Mouse (Mus musculus) MEL (cell line): ENCODE results near the gene Oxld1. TPM values are rescaled to one million over a fixed set of nuclear protein-coding genes. Genes with fewer than 3 reads are reported as not detected.

Source experiments
- DNase-seq: peaks from one replicate; pipeline ENCODE4 v3.0.0; 2011; ENCODE audit warnings: low read depth, low spot score
- H3K27ac ChIP-seq: 2 replicates; pipeline ENCODE4 v1.5.1; 2012; ENCODE audit warnings: low read depth, mild to moderate bottlenecking, control low read depth, low read length, moderate library complexity; ENCODE audit not compliant: control insufficient read depth
- H3K27me3 ChIP-seq, 2 experiments: fragments of 150-350 bp in 1 of 2; sonication (generic) in 1 of 2; 2 replicates each; pipeline ENCODE4 v1.6.1; 2012; ENCODE audit warnings: low read length in 2 of 2, mild to moderate bottlenecking in 2 of 2, improper control_type of control experiment in 1 of 2, moderate library complexity in 1 of 2; ENCODE audit not compliant: insufficient read depth in 2 of 2, control insufficient read depth in 1 of 2
- H3K36me3 ChIP-seq, 2 experiments: 2 replicates each; pipeline ENCODE4 v1.6.1; 2012 to 2014; ENCODE audit warnings: low read length in 2 of 2, improper control_type of control experiment in 1 of 2, inconsistent platforms in 1 of 2, mild to moderate bottlenecking in 1 of 2; ENCODE audit not compliant: insufficient read depth in 2 of 2, control insufficient read depth in 1 of 2
- H3K4me1 ChIP-seq, 2 experiments: fragments of 150-350 bp in 1 of 2; sonication (generic) in 1 of 2; 2 replicates each; pipeline ENCODE4 v1.6.1; 2012; ENCODE audit warnings: low read length in 2 of 2, improper control_type of control experiment in 1 of 2, mild to moderate bottlenecking in 1 of 2; ENCODE audit not compliant: insufficient read depth in 2 of 2, control insufficient read depth in 1 of 2
- H3K4me3 ChIP-seq, 2 experiments: fragments of 150-350 bp in 1 of 2; sonication (generic) in 1 of 2; 2 replicates each; pipeline ENCODE4 v1.5.1; 2012; ENCODE audit warnings: low read depth in 2 of 2, low read length in 2 of 2, mild to moderate bottlenecking in 2 of 2, moderate library complexity in 2 of 2, control low read depth in 1 of 2, improper control_type of control experiment in 1 of 2; ENCODE audit not compliant: control insufficient read depth in 1 of 2, insufficient read depth in 1 of 2
- H3K79me2 ChIP-seq: 2 replicates; pipeline ENCODE4 v1.6.1; 2012; ENCODE audit warnings: mild to moderate bottlenecking, low read length, moderate library complexity; ENCODE audit not compliant: control insufficient read depth, poor library complexity, insufficient read depth
- H3K9ac ChIP-seq: 2 replicates; pipeline ENCODE4 v1.6.1; 2012; ENCODE audit warnings: low read depth, mild to moderate bottlenecking, control low read depth, low read length, moderate library complexity; ENCODE audit not compliant: control insufficient read depth, poor library complexity, severe bottlenecking
- H3K9me3 ChIP-seq: fragments of 150-350 bp; sonication (generic); replicated peaks from 2 replicates; pipeline ENCODE4 v1.6.1; 2012; ENCODE audit warnings: mild to moderate bottlenecking, low read length, improper control_type of control experiment, moderate library complexity; ENCODE audit not compliant: insufficient read depth
- CHD1 ChIP-seq: IDR thresholded peaks from 2 replicates; pipeline ENCODE4 v1.6.1; 2012; ENCODE audit warnings: low read depth, mild to moderate bottlenecking, inconsistent platforms, low read length, improper control_type of control experiment
- CTCF ChIP-seq, 3 experiments: IDR thresholded peaks in 2 of 3; conservative IDR thresholded peaks in 1 of 3; 2 replicates each; pipeline ENCODE4 v1.5.1; 2011 to 2012; ENCODE audit warnings: low read length in 3 of 3, low read depth in 2 of 3, mild to moderate bottlenecking in 2 of 3, improper control_type of control experiment in 1 of 3, inconsistent platforms in 1 of 3, mixed read lengths in 1 of 3, moderate library complexity in 1 of 3; ENCODE audit not compliant: control insufficient read depth in 1 of 3, insufficient read depth in 1 of 3, poor library complexity in 1 of 3, severe bottlenecking in 1 of 3
- E2F4 ChIP-seq: IDR thresholded peaks from 2 replicates; pipeline ENCODE4 v1.6.1; 2011; ENCODE audit warnings: low read depth, low read length, improper control_type of control experiment, borderline replicate concordance
- ELF1 ChIP-seq: IDR thresholded peaks from 2 replicates; pipeline ENCODE4 v1.6.1; 2014; ENCODE audit warnings: low read depth, mild to moderate bottlenecking, inconsistent platforms, low read length, improper control_type of control experiment, moderate library complexity
- ETS1 ChIP-seq: IDR thresholded peaks from 2 replicates; pipeline ENCODE4 v1.6.1; 2012; ENCODE audit warnings: low read depth, mild to moderate bottlenecking, inconsistent platforms, low read length, improper control_type of control experiment, moderate library complexity
- GABPA ChIP-seq: IDR thresholded peaks from 2 replicates; pipeline ENCODE4 v1.6.1; 2012; ENCODE audit warnings: low read depth, mild to moderate bottlenecking, inconsistent platforms, low read length, improper control_type of control experiment, moderate library complexity
- GATA1 ChIP-seq: IDR thresholded peaks from 2 replicates; pipeline ENCODE4 v1.6.1; 2011; ENCODE audit warnings: low read depth, low read length, improper control_type of control experiment
- JUND ChIP-seq: IDR thresholded peaks from 2 replicates; pipeline ENCODE4 v1.6.1; 2011; ENCODE audit warnings: low read depth, mild to moderate bottlenecking, improper control_type of control experiment, low read length
- KAT2A ChIP-seq: conservative IDR thresholded peaks from 2 replicates; pipeline ENCODE4 v1.6.1; 2012; ENCODE audit warnings: low read depth, low read length, improper control_type of control experiment, inconsistent platforms
- MAFK ChIP-seq: IDR thresholded peaks from 2 replicates; pipeline ENCODE4 v1.6.1; 2011; ENCODE audit warnings: low read depth, mild to moderate bottlenecking, low read length, improper control_type of control experiment, borderline replicate concordance
- MAX ChIP-seq: IDR thresholded peaks from 2 replicates; pipeline ENCODE4 v1.6.1; 2011; ENCODE audit warnings: low read length, improper control_type of control experiment
- MYB ChIP-seq: IDR thresholded peaks from 2 replicates; pipeline ENCODE4 v1.6.1; 2011; ENCODE audit warnings: mild to moderate bottlenecking, low read depth, low read length, improper control_type of control experiment
- MYC ChIP-seq: IDR thresholded peaks from 2 replicates; pipeline ENCODE4 v1.6.1; 2011; ENCODE audit warnings: low read depth, mild to moderate bottlenecking, low read length, improper control_type of control experiment, moderate library complexity
- SIN3A ChIP-seq: IDR thresholded peaks from 2 replicates; pipeline ENCODE4 v1.6.1; 2012; ENCODE audit warnings: low read length, improper control_type of control experiment, inconsistent platforms
- SMC3 ChIP-seq: IDR thresholded peaks from 2 replicates; pipeline ENCODE4 v1.6.1; 2011; ENCODE audit warnings: low read depth, low read length, improper control_type of control experiment
- TAL1 ChIP-seq: IDR thresholded peaks from 2 replicates; pipeline ENCODE4 v1.6.1; 2012; ENCODE audit warnings: mild to moderate bottlenecking, inconsistent platforms, low read length, moderate library complexity, mixed read lengths
- TBP ChIP-seq: IDR thresholded peaks from 2 replicates; pipeline ENCODE4 v1.8.0; 2011; ENCODE audit warnings: low read depth, low read length, improper control_type of control experiment
- TCF12 ChIP-seq: IDR thresholded peaks from 2 replicates; pipeline ENCODE4 v1.6.1; 2014; ENCODE audit warnings: low read depth, mild to moderate bottlenecking, inconsistent platforms, low read length, improper control_type of control experiment, moderate library complexity
- USF1 ChIP-seq: IDR thresholded peaks from 2 replicates; pipeline ENCODE4 v1.6.1; 2014; ENCODE audit warnings: low read depth, mild to moderate bottlenecking, inconsistent platforms, low read length, improper control_type of control experiment, moderate library complexity
- ZMIZ1 ChIP-seq: IDR thresholded peaks from 2 replicates; pipeline ENCODE4 v1.6.1; 2012; ENCODE audit warnings: low read depth, mild to moderate bottlenecking, inconsistent platforms, low read length, improper control_type of control experiment, moderate library complexity
- ZNF384 ChIP-seq: IDR thresholded peaks from 2 replicates; pipeline ENCODE4 v1.6.1; 2012; ENCODE audit warnings: low read depth, mild to moderate bottlenecking, inconsistent platforms, low read length, improper control_type of control experiment
- polyA plus RNA-seq, 2 experiments: library from polyadenylated mRNA; stranded (reverse) in 1 of 2; unstranded in 1 of 2; fragments of >175 nt in 1 of 2; fragments of >200 nt in 1 of 2; gene quantifications; 2 replicates each; pipeline versions ENCODE4 v1.2.1 to v1.2.4; 2012; ENCODE audit warnings: low replicate concordance in 2 of 2, low read depth in 1 of 2; ENCODE audit not compliant: insufficient read length in 2 of 2, insufficient read depth in 1 of 2, missing spikeins in 1 of 2
- total RNA-seq: library from RNA; depleted of rRNA; stranded (reverse); fragments of 300-350 nt; gene quantifications from 2 replicates; pipeline ENCODE4 v1.2.3, GENCODE M21; 2012

Oxld1 gene
- total and polyA plus RNA-seq, 3 experiments: 15.9 to 17.5 TPM; not detected in 1

- TF ChIP-seq MYC (no peak), MAX (no peak), TCF12 (no peak), JUND (no peak), GATA1 (no peak), CHD1 (no peak), ZMIZ1 (no peak), KAT2A (no peak), TBP (no peak), SIN3A (no peak), MYB (no peak), ETS1 (no peak)
- no peak overlapping the region for H3K27ac ChIP-seq
- no peaks in the 10 kb centered on the region for H3K9me3 ChIP-seq
- no peaks in the 10 kb centered on the region; a peak in 1 of 4 replicates for H3K27me3 ChIP-seq
- peaks cover 20 to 21% of the 10 kb centered on the region in 2 experiments for H3K4me1 ChIP-seq
- H3K36me3 ChIP-seq: peaks cover 0 to 20% of the 10 kb centered on the region in 2 experiments; a peak in 2 of 4 replicates
- no peak overlapping the region for H3K4me3 ChIP-seq
- DNase-seq: no peak
- no peaks in the 10 kb centered on the region; the same call in 1 of the 2 replicates for H3K79me2 ChIP-seq
- no peak overlapping the region for H3K9ac ChIP-seq
Observed at GRCm38 (mm10) chr11:120505661-120506060, 47.8 kb upstream of the Oxld1 start.

- no peaks in the 10 kb centered on the region for H3K4me1 ChIP-seq
- DNase-seq: no peak
- no peaks in the 10 kb centered on the region for H3K9me3 ChIP-seq
- H3K36me3 ChIP-seq: no peaks in the 10 kb centered on the region
- no peak overlapping the region for H3K4me3 ChIP-seq
- H3K27me3 ChIP-seq: no peaks in the 10 kb centered on the region; a peak in 1 of 4 replicates
- no peaks in the 10 kb centered on the region for H3K79me2 ChIP-seq
- TF ChIP-seq ZNF384: no peak
- no peak for TF ChIP-seq SMC3
- TF ChIP-seq KAT2A: no peak
- no peak for TF ChIP-seq ELF1
- TF ChIP-seq USF1: no peak
- TF ChIP-seq ZMIZ1: no peak
- no peak for TF ChIP-seq CHD1
- no peak for TF ChIP-seq SIN3A
- no peak for TF ChIP-seq CTCF (IDR thresholded peaks at IDR 0.05 in 2 of 3, conservative IDR thresholded peaks at IDR 0.05 in 1 of 3; ENCODE audit: control insufficient read depth in 1 of 3, insufficient read depth in 1 of 3, low read depth in 2 of 3, low read length in 3 of 3, poor library complexity in 1 of 3, severe bottlenecking in 1 of 3)
- no peak for TF ChIP-seq ETS1
- TF ChIP-seq MAFK: no peak
- TF ChIP-seq TAL1: no peak
- TF ChIP-seq E2F4: no peak
- no peak for TF ChIP-seq GABPA
- no peak overlapping the region for H3K9ac ChIP-seq
- H3K27ac ChIP-seq: no peak overlapping the region
Observed at GRCm38 (mm10) chr11:120501701-120502100, 43.8 kb upstream of the Oxld1 start.
